Mouse (Mus musculus): ENCODE measurements around the gene Tbca. TPM values are rescaled to one million over a fixed set of nuclear protein-coding genes. Genes with fewer than 3 reads are reported as not detected.
A peak's percentile ranks its signal among the peaks of the same experiment; 100 is the strongest.

Gene Tbca
- polyA plus RNA-seq, 1 experiment from 2014 or later = 315 TPM

DNA sequence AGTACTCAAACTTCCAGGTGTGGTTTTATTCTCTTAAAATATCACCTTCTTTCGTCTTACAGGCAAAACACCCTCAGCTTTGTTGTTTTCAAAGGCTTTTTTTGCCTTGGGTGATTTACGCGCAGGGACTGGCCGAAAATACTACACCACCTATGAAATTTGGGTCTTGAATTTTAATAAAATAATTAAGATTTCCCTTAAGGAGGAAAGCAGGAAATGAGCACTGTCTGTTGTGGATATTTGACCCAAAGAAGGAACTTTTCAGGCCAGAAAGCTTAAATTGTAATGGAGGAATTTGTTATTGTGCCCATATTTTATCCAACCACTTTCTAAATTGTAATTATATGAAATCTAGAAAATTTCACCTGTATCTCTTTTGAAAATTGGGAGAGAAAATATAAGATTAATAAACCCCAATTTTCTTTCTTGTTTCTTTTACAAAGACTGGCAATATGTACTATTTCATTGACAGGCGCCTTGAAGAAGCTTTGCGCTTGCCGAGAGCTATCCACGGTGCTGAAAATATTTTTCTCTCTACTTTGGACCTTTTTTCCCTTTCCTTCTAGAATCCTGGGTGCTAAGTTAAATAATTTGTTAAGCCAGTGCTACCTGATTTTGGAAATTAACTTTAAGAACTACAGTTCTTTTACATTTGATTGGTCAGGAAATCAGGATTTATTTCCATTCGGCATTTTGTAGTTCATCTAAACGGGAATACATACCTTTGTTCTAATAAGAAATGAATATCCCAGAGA lies 89.5 kb downstream of the Tbca start:
- ATAC-seq (ENCODE audit: low read depth) = no peak
- no peaks in the 10 kb centered on the region for H3K9me3 ChIP-seq (ENCODE audit: control insufficient read depth, low read length)
- H3K9ac ChIP-seq (replicated peaks; ENCODE audit: low read depth, low read length) = no peak overlapping the region
- no peaks in the 10 kb centered on the region for H3K36me3 ChIP-seq (ENCODE audit: control insufficient read depth, insufficient read depth, low read length)
- peaks cover 71% of the 10 kb centered on the region for H3K27me3 ChIP-seq (ENCODE audit: control insufficient read depth, insufficient read depth, low read length)
- WGBS = 7% methylated on average over 10 of the region's 10 CpGs
- peak overlapping the region; percentile 14; the same call in 1 of the 2 replicates for H3K4me3 ChIP-seq (ENCODE audit: low read depth, low read length)
- H3K4me2 ChIP-seq (ENCODE audit: low read depth, low read length) = no peak overlapping the region
- peak overlapping the region; percentile 16; the same call in 1 of the 2 replicates for H3K27ac ChIP-seq (ENCODE audit: low read depth, low read length)
- peaks cover 2% of the 10 kb centered on the region; the same call in 1 of the 2 replicates for H3K4me1 ChIP-seq (ENCODE audit: control insufficient read depth, insufficient read depth, low read length)

DNA sequence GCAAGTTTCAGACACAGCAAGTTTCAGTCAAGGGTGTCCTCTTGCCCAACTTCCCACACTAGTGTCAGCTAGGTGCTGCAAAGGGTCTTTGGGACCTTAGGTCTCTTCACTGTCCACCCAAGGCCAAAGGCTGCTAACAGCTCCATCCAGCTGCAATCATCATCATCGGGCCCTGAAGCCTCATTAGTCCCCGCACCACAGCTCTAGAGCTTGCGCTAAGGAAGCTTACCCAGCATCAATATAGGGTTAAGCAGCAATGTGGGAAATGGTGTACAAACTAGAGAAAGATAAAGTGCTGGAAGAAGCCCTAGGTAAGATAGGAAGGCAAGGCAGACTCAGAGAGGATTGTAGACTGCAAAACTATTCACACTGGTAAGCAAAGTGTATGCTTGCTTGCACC lies 92.5 kb downstream of the Tbca start:
- Histone ChIP-seq H3K4me2 (ENCODE audit: low read depth, low read length) (0 out of 2 replicates have a peak overlapping the region, but pooled peaks have one; percentile 11), H3K9me3 (ENCODE audit: control insufficient read depth, low read length) (no peaks in the 10 kb centered on the region), H3K9ac (replicated peaks; ENCODE audit: low read depth, low read length) (no peak overlapping the region), H3K27me3 (ENCODE audit: control insufficient read depth, insufficient read depth, low read length) (peaks cover 72% of the 10 kb centered on the region), H3K27ac (ENCODE audit: low read depth, low read length) (peak overlapping the region; percentile 60; the same call in 1 of the 2 replicates), H3K4me3 (ENCODE audit: low read depth, low read length) (0 out of 2 replicates have a peak overlapping the region, but pooled peaks have one; percentile 1), H3K36me3 (ENCODE audit: control insufficient read depth, insufficient read depth, low read length) (no peaks in the 10 kb centered on the region), H3K4me1 (ENCODE audit: control insufficient read depth, insufficient read depth, low read length) (peaks cover 8% of the 10 kb centered on the region; the same call in 1 of the 2 replicates)
- ATAC-seq (ENCODE audit: low read depth) = no peak
- 0% methylated on average over 3 of the region's 3 CpGs for WGBS

DNA sequence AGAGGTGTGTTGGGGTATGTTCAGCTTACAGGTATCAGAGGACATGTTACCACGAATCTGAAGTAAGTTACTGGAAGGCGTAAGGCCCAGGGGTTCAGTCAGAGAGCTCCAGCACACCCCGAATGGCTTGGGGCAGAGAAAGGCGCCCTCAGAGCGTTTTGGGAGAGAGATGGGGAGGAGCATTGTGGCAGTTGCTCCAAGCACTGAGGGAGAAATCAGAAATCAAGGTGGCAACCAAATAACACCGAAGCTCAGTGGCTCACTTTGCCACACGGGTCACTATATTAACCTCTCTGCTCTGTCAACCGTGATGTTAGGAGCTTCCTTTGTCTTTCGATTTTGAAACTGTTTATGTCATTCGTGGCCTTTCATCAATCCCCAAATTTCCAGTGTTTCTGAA lies 93.5 kb downstream of the Tbca start:
- ATAC-seq (ENCODE audit: low read depth) = no peak
- WGBS = under 1% methylated on average over 10 of the region's 10 CpGs
- Histone ChIP-seq H3K27ac (ENCODE audit: low read depth, low read length) (peak overlapping the region; percentile 28; the same call in 1 of the 2 replicates), H3K9me3 (ENCODE audit: control insufficient read depth, low read length) (no peaks in the 10 kb centered on the region), H3K4me2 (ENCODE audit: low read depth, low read length) (no peak overlapping the region), H3K4me3 (ENCODE audit: low read depth, low read length) (0 out of 2 replicates have a peak overlapping the region, but pooled peaks have one; percentile 1), H3K4me1 (ENCODE audit: control insufficient read depth, insufficient read depth, low read length) (peaks cover 8% of the 10 kb centered on the region; the same call in 1 of the 2 replicates), H3K9ac (replicated peaks; ENCODE audit: low read depth, low read length) (no peak overlapping the region), H3K27me3 (ENCODE audit: control insufficient read depth, insufficient read depth, low read length) (peaks cover 72% of the 10 kb centered on the region), H3K36me3 (ENCODE audit: control insufficient read depth, insufficient read depth, low read length) (no peaks in the 10 kb centered on the region)

DNA sequence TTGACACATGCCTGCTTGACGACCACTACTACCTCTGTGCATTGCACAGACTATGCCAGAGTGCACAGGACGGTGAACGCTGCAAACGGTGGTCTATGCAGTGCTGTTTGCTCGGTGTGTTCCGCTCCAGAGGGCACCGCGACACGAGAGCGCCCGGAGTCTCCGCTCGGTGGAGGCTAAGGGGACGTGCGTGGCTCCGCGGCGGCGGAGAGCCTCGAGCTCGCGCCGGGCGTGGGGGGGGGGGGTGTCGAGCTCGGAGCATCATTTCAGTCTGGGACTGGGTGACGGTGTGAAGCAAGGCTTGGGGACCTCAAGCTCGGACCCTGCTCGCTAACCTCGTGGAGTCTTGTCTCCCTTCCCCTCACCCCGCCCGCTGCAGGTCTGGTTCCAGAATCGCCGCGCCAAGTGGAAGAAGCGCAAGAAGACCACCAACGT lies 94.0 kb downstream of the Tbca start:
- peak overlapping the region; percentile 41; the same call in 1 of the 2 replicates for H3K9ac ChIP-seq (replicated peaks; ENCODE audit: low read depth, low read length)
- peaks cover 70% of the 10 kb centered on the region for H3K27me3 ChIP-seq (ENCODE audit: control insufficient read depth, insufficient read depth, low read length)
- peak overlapping the region; percentile 66 for H3K27ac ChIP-seq (ENCODE audit: low read depth, low read length)
- peak overlapping the region; percentile 27 for H3K4me3 ChIP-seq (ENCODE audit: low read depth, low read length)
- H3K4me2 ChIP-seq (ENCODE audit: low read depth, low read length) = peak overlapping the region; percentile 46
- no peaks in the 10 kb centered on the region for H3K9me3 ChIP-seq (ENCODE audit: control insufficient read depth, low read length)
- under 1% methylated on average over 33 of the region's 37 CpGs for WGBS
- H3K36me3 ChIP-seq (ENCODE audit: control insufficient read depth, insufficient read depth, low read length) = no peaks in the 10 kb centered on the region
- ATAC-seq (ENCODE audit: low read depth) = peak; percentile 57
- peaks cover 8% of the 10 kb centered on the region; the same call in 1 of the 2 replicates for H3K4me1 ChIP-seq (ENCODE audit: control insufficient read depth, insufficient read depth, low read length)

DNA sequence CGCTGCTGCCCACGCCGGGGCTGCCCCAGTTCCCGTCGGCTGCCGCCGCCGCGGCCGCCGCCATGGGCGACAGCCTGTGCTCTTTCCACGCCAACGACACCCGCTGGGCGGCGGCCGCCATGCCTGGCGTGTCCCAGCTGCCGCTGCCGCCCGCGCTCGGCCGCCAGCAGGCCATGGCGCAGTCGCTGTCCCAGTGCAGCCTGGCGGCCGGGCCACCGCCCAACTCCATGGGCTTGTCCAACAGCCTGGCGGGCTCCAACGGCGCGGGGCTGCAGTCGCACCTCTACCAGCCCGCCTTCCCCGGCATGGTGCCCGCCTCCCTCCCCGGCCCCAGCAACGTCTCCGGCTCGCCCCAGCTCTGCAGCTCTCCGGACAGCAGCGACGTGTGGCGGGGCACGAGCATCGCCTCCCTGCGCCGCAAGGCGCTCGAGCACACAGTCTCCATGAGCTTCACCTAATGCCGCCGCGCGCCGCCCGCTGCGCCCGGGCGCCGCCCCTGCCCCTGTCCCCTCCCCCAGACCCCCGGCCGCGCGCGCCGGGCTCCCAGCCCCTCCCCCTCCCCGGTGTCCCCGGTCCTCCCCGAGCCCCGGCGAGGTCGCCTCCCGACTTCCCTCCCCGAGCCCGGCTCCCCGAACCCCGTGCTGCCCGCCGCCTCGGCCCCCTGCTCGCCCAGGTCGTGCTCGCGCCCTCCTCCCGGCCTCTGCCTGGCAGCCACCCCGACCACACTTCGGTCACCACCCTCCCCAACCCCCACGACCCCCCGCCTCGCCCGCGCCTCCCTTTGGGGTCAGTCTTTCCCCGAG lies 94.7 kb downstream of the Tbca start:
- peak overlapping the region; percentile 66 for H3K27ac ChIP-seq (ENCODE audit: low read depth, low read length)
- H3K9ac ChIP-seq (replicated peaks; ENCODE audit: low read depth, low read length) = peak overlapping the region; percentile 41; the same call in 1 of the 2 replicates
- ATAC-seq (ENCODE audit: low read depth) = peak; percentile 50
- under 1% methylated on average over 70 of the region's 95 CpGs for WGBS
- peak overlapping the region; percentile 27 for H3K4me3 ChIP-seq (ENCODE audit: low read depth, low read length)
- peaks cover 8% of the 10 kb centered on the region; the same call in 1 of the 2 replicates for H3K4me1 ChIP-seq (ENCODE audit: control insufficient read depth, insufficient read depth, low read length)
- peak overlapping the region; percentile 46 for H3K4me2 ChIP-seq (ENCODE audit: low read depth, low read length)
- no peaks in the 10 kb centered on the region for H3K36me3 ChIP-seq (ENCODE audit: control insufficient read depth, insufficient read depth, low read length)
- no peaks in the 10 kb centered on the region for H3K9me3 ChIP-seq (ENCODE audit: control insufficient read depth, low read length)
- peaks cover 70% of the 10 kb centered on the region for H3K27me3 ChIP-seq (ENCODE audit: control insufficient read depth, insufficient read depth, low read length)

DNA sequence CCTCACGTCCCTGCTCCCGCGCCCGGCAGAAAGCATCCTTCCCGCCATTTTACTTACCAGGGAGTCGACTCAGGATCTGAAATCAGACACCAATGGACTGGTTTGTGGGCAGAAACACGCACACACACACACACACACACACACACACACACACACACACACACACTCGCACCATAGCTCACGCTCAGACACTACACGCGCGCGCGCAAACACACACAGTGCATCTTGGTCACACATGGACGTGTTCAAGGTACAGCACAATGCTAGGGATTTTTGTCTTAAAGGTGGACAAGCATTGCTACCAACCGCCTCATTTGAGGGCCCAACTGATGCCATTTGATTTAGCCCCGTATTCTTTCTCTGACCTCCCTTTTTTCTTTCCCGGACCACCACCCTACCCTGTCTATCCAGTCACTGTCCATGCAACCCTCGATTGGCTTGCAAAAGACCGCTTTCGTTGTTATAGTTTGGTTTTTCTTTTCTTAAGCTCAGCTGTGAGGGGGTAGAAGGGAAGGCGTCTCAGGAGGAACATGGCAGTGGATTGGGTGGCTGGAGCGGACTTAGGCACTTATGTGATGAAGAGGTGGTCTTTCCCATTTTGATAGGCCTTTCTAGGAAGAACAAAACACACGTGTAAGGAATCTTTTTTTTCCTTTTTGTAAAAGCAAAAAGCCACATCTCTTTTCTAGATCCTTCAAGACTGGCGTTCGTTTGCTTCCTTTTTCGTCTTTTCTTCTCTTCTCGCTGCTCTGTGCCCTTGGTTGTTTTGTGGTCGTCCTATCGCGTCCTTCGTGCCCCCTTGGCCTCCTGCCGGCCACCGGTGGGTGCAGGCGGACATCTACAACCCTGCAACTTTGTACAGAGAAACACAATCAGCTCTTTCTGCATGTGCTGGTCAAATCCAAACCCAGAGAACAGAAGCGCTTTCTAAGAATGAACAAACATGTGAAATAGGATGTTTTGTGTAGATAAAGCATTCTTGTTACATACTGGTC lies 95.6 kb downstream of the Tbca start:
- peaks cover 74% of the 10 kb centered on the region for H3K27me3 ChIP-seq (ENCODE audit: control insufficient read depth, insufficient read depth, low read length)
- peak overlapping the region; percentile 46; the same call in 1 of the 2 replicates for H3K4me2 ChIP-seq (ENCODE audit: low read depth, low read length)
- H3K9me3 ChIP-seq (ENCODE audit: control insufficient read depth, low read length) = no peaks in the 10 kb centered on the region
- H3K9ac ChIP-seq (replicated peaks; ENCODE audit: low read depth, low read length) = no peak overlapping the region; the same call in 1 of the 2 replicates
- H3K27ac ChIP-seq (ENCODE audit: low read depth, low read length) = peak overlapping the region; percentile 66; the same call in 1 of the 2 replicates
- peaks cover 8% of the 10 kb centered on the region; the same call in 1 of the 2 replicates for H3K4me1 ChIP-seq (ENCODE audit: control insufficient read depth, insufficient read depth, low read length)
- 1% methylated on average over 33 of the region's 36 CpGs for WGBS
- H3K36me3 ChIP-seq (ENCODE audit: control insufficient read depth, insufficient read depth, low read length) = no peaks in the 10 kb centered on the region
- H3K4me3 ChIP-seq (ENCODE audit: low read depth, low read length) = no peak overlapping the region
- ATAC-seq (ENCODE audit: low read depth) = no peak

DNA sequence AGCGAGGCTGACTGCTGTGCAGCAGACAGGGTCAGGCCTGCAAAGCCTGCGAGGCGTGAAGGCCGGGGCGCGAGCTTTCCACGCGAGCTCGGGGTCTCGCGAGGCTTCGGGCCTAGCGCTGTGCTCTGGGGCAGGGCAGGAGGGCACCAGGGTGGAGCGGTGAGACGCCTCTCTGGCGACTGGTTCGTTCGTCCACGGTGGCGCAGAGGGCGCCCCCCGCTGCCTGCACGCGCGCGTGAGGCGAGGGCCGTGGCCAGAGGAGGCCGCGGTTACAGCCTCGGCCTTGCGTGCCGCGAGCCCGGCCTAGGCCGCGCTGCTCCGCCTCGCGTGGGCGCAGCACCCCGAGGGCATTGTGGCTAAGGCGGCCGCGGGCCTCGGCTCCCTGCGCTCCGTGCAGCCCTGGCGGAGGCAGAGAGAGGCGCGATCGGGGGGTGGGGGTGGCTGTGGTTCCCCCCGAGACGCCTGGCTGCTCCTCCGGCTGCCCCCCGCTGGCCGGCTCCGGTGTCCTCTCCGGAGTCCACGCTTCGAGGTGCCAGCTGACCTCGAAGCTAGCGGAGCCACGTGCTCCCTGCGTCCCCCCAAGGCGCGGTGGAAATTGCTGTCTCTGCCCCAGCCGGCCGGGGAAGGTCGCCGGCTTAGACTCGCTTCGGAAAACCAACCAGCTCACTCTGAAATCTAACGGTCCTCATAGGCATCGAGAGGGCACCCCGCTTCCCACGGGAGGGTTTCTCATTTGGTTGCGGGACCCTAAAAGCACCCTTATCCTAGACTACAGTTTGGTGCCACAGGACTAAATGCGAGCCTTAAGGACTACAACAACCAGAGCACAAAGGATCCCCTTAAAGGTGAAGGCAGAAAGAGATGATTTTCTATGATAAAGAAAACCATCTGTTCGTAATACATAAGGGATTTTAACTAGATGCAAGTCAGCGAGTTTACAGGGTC lies 96.9 kb downstream of the Tbca start:
- ATAC-seq (ENCODE audit: low read depth) = peak; percentile 52; the same call in 1 of the 2 replicates
- no peaks in the 10 kb centered on the region for H3K9me3 ChIP-seq (ENCODE audit: control insufficient read depth, low read length)

More for the DNA sequence above, 96.9 kb downstream of the Tbca start:
- Histone ChIP-seq H3K4me1 (ENCODE audit: control insufficient read depth, insufficient read depth, low read length) (peaks cover 8% of the 10 kb centered on the region; the same call in 1 of the 2 replicates), H3K4me2 (ENCODE audit: low read depth, low read length) (peak overlapping the region; percentile 38), H3K9ac (replicated peaks; ENCODE audit: low read depth, low read length) (peak overlapping the region; percentile 46), H3K4me3 (ENCODE audit: low read depth, low read length) (peak overlapping the region; percentile 12), H3K36me3 (ENCODE audit: control insufficient read depth, insufficient read depth, low read length) (no peaks in the 10 kb centered on the region), H3K27ac (ENCODE audit: low read depth, low read length) (peak overlapping the region; percentile 48), H3K27me3 (ENCODE audit: control insufficient read depth, insufficient read depth, low read length) (peaks cover 73% of the 10 kb centered on the region)
- WGBS = 1% methylated on average over 80 of the region's 81 CpGs
